Mouse (Mus musculus): Measurements from ENCODE around the gene Rasgef1b. TPM values are rescaled to one million over a fixed set of nuclear protein-coding genes. Genes with fewer than 3 reads are reported as not detected.

The Rasgef1b gene
- polyA plus RNA-seq, 2 experiments = 4.3 to 9.2 TPM

- ATAC-seq (ENCODE audit: low FRiP score, low read depth) (no peak), DNase-seq (ENCODE audit: low spot score) (no peak)
- TF ChIP-seq POLR2A (IDR thresholded peaks at IDR 0.05; ENCODE audit: borderline replicate concordance, extremely low read depth, insufficient read depth, insufficient read length) = no peak
- 84% methylated on average over 6 of the region's 6 CpGs for WGBS
- no peak overlapping the region for H3K27ac ChIP-seq (replicated peaks; ENCODE audit: low read depth, low read length)
- no peaks in the 10 kb centered on the region for H3K27me3 ChIP-seq (ENCODE audit: control insufficient read depth, insufficient read depth, low read length)
- H3K4me2 ChIP-seq (replicated peaks; ENCODE audit: low read depth, low read length, severe bottlenecking) = no peak overlapping the region
- H3K9ac ChIP-seq (ENCODE audit: low read depth, low read length, severe bottlenecking) = no peak overlapping the region
- H3K9me3 ChIP-seq (ENCODE audit: control insufficient read depth, low read length) = no peaks in the 10 kb centered on the region
- peaks cover 10% of the 10 kb centered on the region for H3K36me3 ChIP-seq (ENCODE audit: control insufficient read depth, insufficient read depth, low read length)
- H3K4me1 ChIP-seq (ENCODE audit: control insufficient read depth, insufficient read depth, low read length) = peaks cover 4% of the 10 kb centered on the region; the same call in 1 of the 2 replicates
- H3K4me3 ChIP-seq (replicated peaks; ENCODE audit: low read length) = no peak overlapping the region
These were observed 488.4 kb downstream of the Rasgef1b start for GRCm38 (mm10) chr5:99240501-99240900.

DNA sequence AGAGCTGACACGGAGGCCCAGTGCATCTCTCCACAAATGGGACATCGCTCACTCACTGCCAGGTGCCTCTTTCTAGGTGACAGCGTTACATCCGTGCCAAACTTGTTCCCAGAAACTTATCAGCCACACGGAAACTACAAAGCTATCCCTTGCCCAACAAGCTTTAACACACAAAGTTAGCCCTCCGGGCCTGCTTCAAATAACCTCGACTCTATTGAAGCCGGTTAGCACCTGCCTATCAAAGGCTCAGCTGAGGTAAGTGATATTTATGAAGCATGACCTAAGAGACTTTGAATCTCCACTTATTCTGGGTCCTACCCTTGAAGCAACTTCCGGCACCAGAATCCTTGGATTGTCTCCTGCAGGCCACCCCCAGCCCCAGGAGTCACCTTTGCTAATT, 489.2 kb downstream of the Rasgef1b start:
- H3K27me3 ChIP-seq (ENCODE audit: control insufficient read depth, insufficient read depth, low read length) = no peaks in the 10 kb centered on the region
- H3K9ac ChIP-seq (ENCODE audit: low read depth, low read length, severe bottlenecking) = no peak overlapping the region
- H3K27ac ChIP-seq (replicated peaks; ENCODE audit: low read depth, low read length) = no peak overlapping the region
- no peaks in the 10 kb centered on the region for H3K9me3 ChIP-seq (ENCODE audit: control insufficient read depth, low read length)
- H3K4me3 ChIP-seq (replicated peaks; ENCODE audit: low read length) = no peak overlapping the region
- TF ChIP-seq POLR2A (IDR thresholded peaks at IDR 0.05; ENCODE audit: borderline replicate concordance, extremely low read depth, insufficient read depth, insufficient read length) = no peak
- no peak for ATAC-seq (ENCODE audit: low FRiP score, low read depth)
- peaks cover 4% of the 10 kb centered on the region; the same call in 1 of the 2 replicates for H3K4me1 ChIP-seq (ENCODE audit: control insufficient read depth, insufficient read depth, low read length)
- DNase-seq (ENCODE audit: low spot score) = no peak
- H3K4me2 ChIP-seq (replicated peaks; ENCODE audit: low read depth, low read length, severe bottlenecking) = no peak overlapping the region
- peaks cover 10% of the 10 kb centered on the region for H3K36me3 ChIP-seq (ENCODE audit: control insufficient read depth, insufficient read depth, low read length)
- WGBS = 68% methylated on average over 9 of the region's 9 CpGs

DNA sequence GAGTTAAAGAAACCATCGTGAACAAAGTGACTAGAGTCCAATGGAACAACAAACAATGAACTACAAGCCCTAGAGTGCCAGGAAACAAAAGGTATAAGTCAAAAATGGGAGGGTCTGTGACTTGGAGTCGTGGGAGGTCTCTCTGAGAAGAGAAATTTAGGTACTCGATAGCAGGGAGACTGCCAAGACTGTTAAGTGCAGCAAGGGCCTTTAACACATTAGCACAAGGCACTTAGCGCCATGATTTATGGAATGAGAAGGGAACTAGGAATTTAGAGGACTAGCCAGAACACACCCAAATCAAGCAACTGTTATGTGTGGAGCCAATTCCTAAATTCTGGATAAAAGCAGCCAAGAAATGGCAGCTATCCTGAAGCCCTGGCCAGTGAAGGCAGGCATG, 490.7 kb downstream of the Rasgef1b start:
- Histone ChIP-seq H3K27me3 (ENCODE audit: control insufficient read depth, insufficient read depth, low read length) (no peaks in the 10 kb centered on the region), H3K4me2 (replicated peaks; ENCODE audit: low read depth, low read length, severe bottlenecking) (no peak overlapping the region), H3K36me3 (ENCODE audit: control insufficient read depth, insufficient read depth, low read length) (peaks cover 19% of the 10 kb centered on the region), H3K27ac (replicated peaks; ENCODE audit: low read depth, low read length) (no peak overlapping the region), H3K4me3 (replicated peaks; ENCODE audit: low read length) (no peak overlapping the region), H3K9me3 (ENCODE audit: control insufficient read depth, low read length) (no peaks in the 10 kb centered on the region), H3K4me1 (ENCODE audit: control insufficient read depth, insufficient read depth, low read length) (peaks cover 4% of the 10 kb centered on the region; the same call in 1 of the 2 replicates), H3K9ac (ENCODE audit: low read depth, low read length, severe bottlenecking) (no peak overlapping the region)
- ATAC-seq (ENCODE audit: low FRiP score, low read depth) = no peak
- 53% methylated on average over 4 of the region's 4 CpGs for WGBS
- DNase-seq (ENCODE audit: low spot score) = peak; percentile 57
- no peak for TF ChIP-seq POLR2A (IDR thresholded peaks at IDR 0.05; ENCODE audit: borderline replicate concordance, extremely low read depth, insufficient read depth, insufficient read length)

DNA sequence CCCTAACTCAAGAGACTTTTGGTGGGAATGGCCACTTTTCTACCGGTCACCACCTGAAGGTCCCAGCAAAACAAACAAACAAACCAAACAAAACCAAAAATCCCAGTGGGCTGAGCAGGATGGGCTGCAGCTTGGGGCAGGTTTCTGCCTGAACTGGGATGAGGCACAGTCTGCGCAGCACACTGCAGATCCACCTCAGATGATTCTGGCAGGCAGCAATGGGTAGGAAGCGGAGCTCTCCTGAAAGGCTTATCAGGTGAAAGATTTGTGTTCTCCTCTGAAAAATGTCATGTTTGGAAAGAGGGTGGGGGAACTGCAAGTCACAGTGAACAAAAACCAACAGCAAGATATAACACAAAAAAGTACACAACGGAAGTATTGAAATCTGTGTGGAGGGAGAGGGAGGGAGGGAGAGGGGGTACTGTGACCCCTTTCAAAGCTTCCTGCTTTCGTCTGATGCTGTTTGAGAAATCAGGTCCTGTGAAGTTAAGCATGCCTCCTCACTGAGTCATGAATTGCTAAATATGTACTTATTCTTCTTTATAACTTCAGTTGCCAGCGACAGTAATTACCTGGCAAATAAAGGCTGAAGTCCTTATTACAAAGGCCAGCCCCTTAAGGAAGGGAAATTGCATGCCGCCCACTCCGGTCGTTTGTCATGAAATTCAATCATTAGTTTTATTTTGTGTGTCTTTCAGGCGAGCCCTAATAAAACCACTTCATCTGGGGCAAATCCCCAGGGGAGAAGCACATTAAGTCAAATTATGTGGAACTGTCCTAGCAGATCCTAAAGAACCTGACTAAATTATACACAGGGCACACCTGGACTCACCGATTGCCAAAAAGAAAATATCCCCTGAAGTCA, 491.7 kb downstream of the Rasgef1b start:
- 33% methylated on average over 11 of the region's 11 CpGs for WGBS
- ATAC-seq (ENCODE audit: low FRiP score, low read depth) = no peak

GRCm38 (mm10) chr5:99236431-99236830, 492.4 kb downstream of the Rasgef1b start:
- 77% methylated on average over 4 of the region's 4 CpGs for WGBS
- H3K9ac ChIP-seq (ENCODE audit: low read depth, low read length, severe bottlenecking) = no peak overlapping the region
- no peak for ATAC-seq (ENCODE audit: low FRiP score, low read depth)
- H3K4me3 ChIP-seq (replicated peaks; ENCODE audit: low read length) = no peak overlapping the region
- no peak for TF ChIP-seq POLR2A (IDR thresholded peaks at IDR 0.05; ENCODE audit: borderline replicate concordance, extremely low read depth, insufficient read depth, insufficient read length)
- no peaks in the 10 kb centered on the region for H3K9me3 ChIP-seq (ENCODE audit: control insufficient read depth, low read length)
- H3K4me1 ChIP-seq (ENCODE audit: control insufficient read depth, insufficient read depth, low read length) = no peaks in the 10 kb centered on the region
- no peak overlapping the region for H3K27ac ChIP-seq (replicated peaks; ENCODE audit: low read depth, low read length)
- no peaks in the 10 kb centered on the region for H3K27me3 ChIP-seq (ENCODE audit: control insufficient read depth, insufficient read depth, low read length)
- no peak for DNase-seq (ENCODE audit: low spot score)
- no peak overlapping the region for H3K4me2 ChIP-seq (replicated peaks; ENCODE audit: low read depth, low read length, severe bottlenecking)
- peaks cover 27% of the 10 kb centered on the region for H3K36me3 ChIP-seq (ENCODE audit: control insufficient read depth, insufficient read depth, low read length)

More for the DNA sequence above, 491.7 kb downstream of the Rasgef1b start:
- H3K9ac ChIP-seq (ENCODE audit: low read depth, low read length, severe bottlenecking) = no peak overlapping the region
- no peak for DNase-seq (ENCODE audit: low spot score)
- H3K9me3 ChIP-seq (ENCODE audit: control insufficient read depth, low read length) = no peaks in the 10 kb centered on the region
- H3K27ac ChIP-seq (replicated peaks; ENCODE audit: low read depth, low read length) = no peak overlapping the region
- peaks cover 25% of the 10 kb centered on the region for H3K36me3 ChIP-seq (ENCODE audit: control insufficient read depth, insufficient read depth, low read length)
- H3K4me2 ChIP-seq (replicated peaks; ENCODE audit: low read depth, low read length, severe bottlenecking) = no peak overlapping the region
- no peak overlapping the region for H3K4me3 ChIP-seq (replicated peaks; ENCODE audit: low read length)
- peaks cover 1% of the 10 kb centered on the region; the same call in 1 of the 2 replicates for H3K4me1 ChIP-seq (ENCODE audit: control insufficient read depth, insufficient read depth, low read length)
- no peak for TF ChIP-seq POLR2A (IDR thresholded peaks at IDR 0.05; ENCODE audit: borderline replicate concordance, extremely low read depth, insufficient read depth, insufficient read length)
- H3K27me3 ChIP-seq (ENCODE audit: control insufficient read depth, insufficient read depth, low read length) = no peaks in the 10 kb centered on the region
